Mouse (Mus musculus) stomach, postnatal 0 days (tissue): ENCODE measurements around the gene Ruvbl2.

Experiments used
- CTCF ChIP-seq: IDR thresholded peaks from 2 replicates; pipeline ENCODE4 v1.5.1; 2016; ENCODE audit warnings: antibody characterized with exemption, low read depth, mild to moderate bottlenecking, moderate library complexity
- EP300 ChIP-seq: optimal IDR thresholded peaks from 2 replicates; pipeline ENCODE3; 2016; ENCODE audit warnings: antibody characterized with exemption

DNA sequence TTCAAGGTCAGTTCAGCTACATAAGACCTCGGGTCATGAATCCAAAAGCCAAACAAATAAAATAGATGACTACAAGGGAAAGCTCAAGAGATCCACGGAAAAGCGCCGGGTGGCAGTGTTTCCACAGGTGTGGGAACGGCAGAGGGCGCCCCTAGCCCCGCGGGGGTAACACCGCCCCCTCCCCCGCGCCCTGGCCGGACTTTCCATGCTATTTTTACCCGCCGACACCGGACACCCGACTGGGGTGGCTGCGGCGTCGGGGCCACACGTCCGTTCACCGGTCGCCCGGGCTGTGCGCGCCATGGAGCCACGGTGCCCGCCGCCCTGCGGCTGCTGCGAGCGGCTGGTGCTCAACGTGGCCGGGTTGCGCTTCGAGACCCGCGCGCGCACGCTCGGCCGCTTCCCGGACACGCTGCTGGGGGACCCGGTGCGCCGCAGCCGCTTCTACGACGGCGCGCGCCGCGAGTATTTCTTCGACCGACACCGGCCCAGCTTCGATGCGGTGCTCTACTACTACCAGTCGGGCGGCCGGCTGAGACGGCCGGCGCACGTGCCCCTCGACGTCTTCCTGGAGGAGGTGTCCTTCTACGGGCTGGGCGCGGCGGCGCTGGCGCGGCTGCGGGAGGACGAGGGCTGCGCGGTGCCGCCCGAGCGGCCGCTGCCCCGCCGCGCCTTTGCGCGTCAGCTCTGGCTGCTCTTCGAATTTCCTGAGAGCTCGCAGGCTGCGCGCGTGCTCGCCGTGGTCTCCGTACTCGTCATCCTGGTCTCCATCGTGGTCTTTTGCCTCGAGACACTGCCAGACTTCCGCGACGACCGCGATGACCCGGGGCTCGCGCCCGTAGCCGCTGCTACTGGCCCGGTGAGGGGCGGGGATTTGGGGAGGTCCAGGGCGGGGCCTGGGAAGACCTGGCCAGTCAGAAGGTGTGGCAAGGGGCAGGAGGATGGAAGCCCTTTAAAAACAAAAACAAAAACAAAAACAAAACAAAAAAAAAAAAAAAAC lies 31.4 kb downstream of the Ruvbl2 start:
- no peak for TF ChIP-seq EP300
- TF ChIP-seq CTCF = peak; percentile 35
